Mouse (Mus musculus) liver (tissue): ENCODE measurements around the gene Atrn.

ENCODE experiments used
- DNase-seq: peaks from one replicate; pipeline ENCODE4 v3.0.0-alpha.2; 2020; ENCODE audit warnings: mixed read lengths

Gene Atrn

GRCm38 (mm10) chr2:131040854-131041825 lies 134.8 kb downstream of the Atrn start:
- no peak for DNase-seq

GRCm38 (mm10) chr2:131042988-131043387 lies 136.7 kb downstream of the Atrn start, which contains the start of gene Gfra4:
Gene Gfra4 (minus strand): TSS chr2:131043088.
- no peak for DNase-seq

- no peak for DNase-seq
These were observed 138.1 kb downstream of the Atrn start for GRCm38 (mm10) chr2:131044354-131044852.

GRCm38 (mm10) chr2:131044989-131045720 lies 138.9 kb downstream of the Atrn start:
- DNase-seq: no peak

- DNase-seq: no peak
These were observed 139.7 kb downstream of the Atrn start for GRCm38 (mm10) chr2:131046025-131046424.

- no peak for DNase-seq
These were observed 145.7 kb downstream of the Atrn start for GRCm38 (mm10) chr2:131052043-131052442.

GRCm38 (mm10) chr2:131052862-131053418 lies 146.6 kb downstream of the Atrn start:
- DNase-seq: no peak

GRCm38 (mm10) chr2:131053851-131054645 lies 147.8 kb downstream of the Atrn start:
- no peak for DNase-seq

- DNase-seq: no peak
These were observed 148.5 kb downstream of the Atrn start for GRCm38 (mm10) chr2:131054646-131055264.

GRCm38 (mm10) chr2:131055631-131056030 lies 149.3 kb downstream of the Atrn start:
- peak; percentile 67 for DNase-seq

GRCm38 (mm10) chr2:131056191-131056590 lies 149.9 kb downstream of the Atrn start:
- peak; percentile 29 for DNase-seq

- DNase-seq: no peak
These were observed 152.4 kb downstream of the Atrn start for GRCm38 (mm10) chr2:131058672-131059071.

- no peak for DNase-seq
These were observed 153.1 kb downstream of the Atrn start for GRCm38 (mm10) chr2:131059377-131059776.

- no peak for DNase-seq
These were observed 153.7 kb downstream of the Atrn start for GRCm38 (mm10) chr2:131059781-131060540.

- DNase-seq: no peak
These were observed 154.5 kb downstream of the Atrn start for GRCm38 (mm10) chr2:131060784-131061183.

GRCm38 (mm10) chr2:131061607-131062006 lies 155.3 kb downstream of the Atrn start:
- DNase-seq: no peak

GRCm38 (mm10) chr2:131063404-131063864 lies 157.1 kb downstream of the Atrn start, which contains the start of gene Adam33:
Gene Adam33 (minus strand): TSS chr2:131063814.
- DNase-seq: peak; percentile 22

- DNase-seq: no peak
These were observed 160.0 kb downstream of the Atrn start for GRCm38 (mm10) chr2:131066342-131066741.

GRCm38 (mm10) chr2:131067481-131067880 lies 161.2 kb downstream of the Atrn start:
- DNase-seq: no peak

GRCm38 (mm10) chr2:131072536-131072935 lies 166.2 kb downstream of the Atrn start:
- DNase-seq: no peak
